Mouse (Mus musculus): ENCODE results near the gene Clstn3.

DNA sequence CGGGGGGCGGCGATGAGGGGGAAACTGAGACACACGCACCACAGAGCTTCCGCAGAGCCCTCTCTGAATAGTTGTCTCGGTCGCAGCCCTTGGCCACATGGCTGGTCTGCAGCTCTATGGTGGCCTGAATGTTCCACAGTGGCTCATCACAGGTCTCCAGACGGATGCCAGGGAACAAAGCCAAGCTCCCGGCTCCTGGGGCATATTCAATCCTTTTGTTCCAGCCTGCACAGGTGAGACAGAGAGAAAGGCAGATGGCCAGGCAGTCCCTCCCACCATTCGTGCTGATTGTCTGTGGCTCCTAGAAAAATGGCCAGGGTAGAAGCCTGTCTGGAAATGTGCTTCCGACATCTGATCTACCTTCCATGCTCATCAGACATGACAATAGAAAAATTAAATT, 6.1 kb downstream of the Clstn3 start:
- TF ChIP-seq POLR2A (IDR thresholded peaks at IDR 0.05; ENCODE audit: extremely low read depth, insufficient read depth, low read length) (no peak), CTCF (IDR thresholded peaks at IDR 0.05; ENCODE audit: low read depth, low read length) (no peak)

All from liver, adult 2 months (tissue).